Mouse (Mus musculus): Measurements from ENCODE around the gene Metap1.
A peak's percentile ranks its signal among the peaks of the same experiment; 100 is the strongest.

Gene Metap1

DNA sequence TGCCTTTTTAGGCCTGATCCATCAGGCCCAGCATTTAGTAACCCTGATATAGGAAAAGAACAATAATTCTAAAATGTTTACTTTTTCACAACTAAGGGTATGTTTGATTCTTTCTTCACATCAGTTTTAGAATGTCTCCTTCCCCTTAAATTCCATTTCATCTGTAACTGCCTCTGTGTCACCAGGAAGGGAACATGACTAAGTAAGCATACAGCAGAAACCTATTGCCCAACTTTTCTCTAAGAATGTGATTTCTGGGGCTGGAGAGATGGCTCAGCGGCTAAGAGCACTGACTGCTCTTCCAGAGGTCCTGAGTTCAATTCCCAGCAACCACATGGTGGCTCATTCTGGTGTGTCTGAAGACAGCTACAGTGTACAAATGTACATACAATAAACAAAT, 35.1 kb downstream of the Metap1 start:
- DNase-seq (ENCODE audit: low read depth, low spot score): no peak

- DNase-seq (ENCODE audit: low read depth, low spot score): no peak
Measured at GRCm38 (mm10) chr3:138452169-138452568, 37.1 kb downstream of the Metap1 start.

GRCm38 (mm10) chr3:138448077-138448860, 41.0 kb downstream of the Metap1 start:
- no peak for DNase-seq (ENCODE audit: low read depth, low spot score)

- no peak for DNase-seq (ENCODE audit: low read depth, low spot score)
Measured at GRCm38 (mm10) chr3:138443465-138443771, 45.9 kb downstream of the Metap1 start.

GRCm38 (mm10) chr3:138442612-138443464, 46.5 kb downstream of the Metap1 start, which contains the start of gene Adh5:
TSS of gene Adh5 (plus strand) at chr3:138443093.
- peak; percentile 89 for DNase-seq (ENCODE audit: low read depth, low spot score)

- no peak for DNase-seq (ENCODE audit: low read depth, low spot score)
Measured at GRCm38 (mm10) chr3:138442203-138442602, 47.1 kb downstream of the Metap1 start.

- no peak for DNase-seq (ENCODE audit: low read depth, low spot score)
Measured at GRCm38 (mm10) chr3:138438716-138439115, 50.6 kb downstream of the Metap1 start.

DNA sequence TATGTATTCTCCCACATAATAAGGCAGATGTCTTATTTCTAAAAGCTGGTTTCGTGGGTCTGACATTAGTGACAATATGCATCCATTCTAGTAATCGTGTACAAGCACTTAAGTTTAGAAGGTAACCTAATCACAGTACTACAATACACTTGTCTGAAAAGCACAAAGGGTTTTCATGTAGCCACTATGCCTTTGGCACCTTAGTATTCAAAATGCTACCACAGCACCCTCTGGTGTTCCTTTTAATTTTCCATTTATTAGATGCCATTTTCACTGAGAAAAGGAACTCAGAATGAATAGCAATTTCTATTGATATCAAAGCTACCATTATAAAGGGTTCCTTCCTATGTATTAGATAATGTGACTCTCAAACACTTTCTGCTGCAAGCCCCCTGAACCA, 57.5 kb downstream of the Metap1 start:
- DNase-seq (ENCODE audit: low read depth, low spot score): peak; percentile 15

GRCm38 (mm10) chr3:138430360-138430976, 58.8 kb downstream of the Metap1 start:
- DNase-seq (ENCODE audit: low read depth, low spot score): no peak

DNA sequence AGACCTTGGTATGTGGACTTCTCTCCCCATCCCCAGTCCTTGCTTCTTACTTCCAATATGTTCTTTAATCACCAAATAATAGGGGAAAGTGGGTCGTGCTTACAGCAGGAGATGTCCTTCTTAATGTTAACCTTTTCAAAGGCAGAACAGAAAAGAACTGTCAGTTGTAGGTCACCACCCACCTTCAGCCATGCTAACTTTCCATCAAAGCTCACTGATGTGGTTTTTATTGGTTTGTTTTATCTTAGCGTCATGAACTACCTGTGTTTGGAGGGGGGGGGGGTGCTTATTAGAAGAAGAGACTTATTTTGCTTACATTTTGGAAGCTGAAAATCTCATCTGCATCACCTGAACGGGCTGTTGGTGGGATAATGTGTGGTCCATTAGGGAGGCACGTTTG, 65.1 kb downstream of the Metap1 start:
- DNase-seq (ENCODE audit: low read depth, low spot score): no peak

- no peak for DNase-seq (ENCODE audit: low read depth, low spot score)
Measured at GRCm38 (mm10) chr3:138423664-138424063, 65.7 kb downstream of the Metap1 start.

GRCm38 (mm10) chr3:138420385-138420784, 68.9 kb downstream of the Metap1 start:
- no peak for DNase-seq (ENCODE audit: low read depth, low spot score)

DNA sequence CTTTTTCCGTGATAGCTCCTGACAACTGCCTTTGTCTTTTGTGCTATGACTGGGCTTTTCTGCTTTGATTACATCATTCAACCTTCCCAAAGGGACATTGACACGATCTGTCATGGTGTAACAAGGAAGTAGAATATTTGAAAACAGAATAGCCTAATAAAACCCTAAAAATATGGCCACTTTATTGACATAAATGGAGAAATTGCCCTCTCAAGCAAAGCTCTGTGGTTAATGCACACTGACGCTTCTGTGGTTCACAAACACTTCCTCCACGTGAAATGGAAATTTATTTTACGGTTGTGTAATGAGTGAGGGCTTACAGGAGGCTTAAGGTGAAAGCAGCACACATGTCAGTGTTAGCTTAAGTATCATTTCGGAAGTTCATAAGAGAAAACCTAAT, 69.9 kb downstream of the Metap1 start:
- no peak for DNase-seq (ENCODE audit: low read depth, low spot score)

GRCm38 (mm10) chr3:138415121-138415690, 74.1 kb downstream of the Metap1 start, which contains the start of gene Adh4:
TSS of gene Adh4 (plus strand) at chr3:138415466.
- no peak for DNase-seq (ENCODE audit: low read depth, low spot score)

GRCm38 (mm10) chr3:138410211-138410610, 79.1 kb downstream of the Metap1 start:
- no peak for DNase-seq (ENCODE audit: low read depth, low spot score)

- no peak for DNase-seq (ENCODE audit: low read depth, low spot score)
Measured at GRCm38 (mm10) chr3:138409585-138409984, 79.7 kb downstream of the Metap1 start.
